Mouse (Mus musculus): Measurements from ENCODE around the gene Gabpb1.
A peak's percentile ranks its signal among the peaks of the same experiment; 100 is the strongest.

The Gabpb1 gene

DNA sequence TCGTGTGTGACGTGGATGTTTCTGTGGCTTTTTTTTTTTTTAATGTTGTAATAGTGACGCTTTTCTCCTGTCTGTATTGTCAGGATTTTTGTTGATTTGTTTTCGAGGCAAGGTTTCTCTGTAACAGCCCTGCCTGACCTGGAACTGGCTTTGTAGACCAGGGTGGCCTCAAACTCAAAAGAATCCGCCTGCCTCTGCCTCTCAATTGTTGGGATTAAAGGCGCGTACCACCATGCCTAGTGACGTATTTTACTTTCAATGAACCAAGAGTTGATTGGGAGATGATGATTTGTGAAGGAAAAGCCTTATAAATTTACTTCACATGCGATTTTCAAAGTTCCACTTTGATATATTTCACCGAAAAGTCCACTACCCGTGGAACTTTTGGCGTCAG is at the start of gene Gabpb1:
Gene Gabpb1 (minus strand): TSS at position 216 of the 394 bp plus-strand sequence.
- DNase-seq = no peak

DNA sequence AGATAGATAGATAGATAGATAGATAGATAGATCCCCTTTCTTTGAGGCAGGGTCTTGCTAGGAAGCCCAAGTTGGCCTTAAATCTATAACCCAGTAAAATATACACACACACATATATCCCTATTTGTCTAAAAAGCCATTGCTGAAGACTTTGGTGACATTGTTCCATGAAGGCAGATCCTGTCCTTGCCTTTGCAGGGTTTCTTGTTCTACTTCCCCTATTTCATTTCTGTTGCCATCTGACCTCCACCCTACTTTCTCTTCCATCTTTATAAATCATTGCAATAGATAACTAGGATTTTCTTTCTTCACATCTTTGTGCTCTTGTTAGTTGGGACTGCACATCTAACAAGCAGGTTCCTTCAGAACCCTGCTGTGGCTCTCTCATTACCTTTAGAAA is 36.8 kb upstream of the Gabpb1 start:
- DNase-seq = no peak

DNA sequence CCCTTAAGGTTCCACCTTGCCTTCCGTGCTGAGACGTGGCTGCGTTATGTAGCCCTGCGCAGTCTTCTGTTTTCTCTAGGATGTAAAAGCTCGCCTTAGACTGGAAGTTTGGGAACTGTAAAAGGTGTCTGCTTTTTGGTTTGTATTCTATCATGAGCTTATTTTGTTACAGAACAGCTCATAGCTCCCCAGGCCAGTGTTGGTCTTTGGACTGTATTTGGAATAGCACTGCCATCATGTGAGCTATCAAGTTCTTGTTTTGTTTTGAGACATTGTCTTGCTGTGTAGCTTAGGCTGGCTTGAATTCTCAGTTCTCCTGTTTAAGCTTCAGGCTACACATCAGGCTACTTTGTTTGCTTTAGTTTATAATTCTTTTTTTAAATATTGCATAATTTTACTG is 36.4 kb upstream of the Gabpb1 start:
- DNase-seq = no peak

DNA sequence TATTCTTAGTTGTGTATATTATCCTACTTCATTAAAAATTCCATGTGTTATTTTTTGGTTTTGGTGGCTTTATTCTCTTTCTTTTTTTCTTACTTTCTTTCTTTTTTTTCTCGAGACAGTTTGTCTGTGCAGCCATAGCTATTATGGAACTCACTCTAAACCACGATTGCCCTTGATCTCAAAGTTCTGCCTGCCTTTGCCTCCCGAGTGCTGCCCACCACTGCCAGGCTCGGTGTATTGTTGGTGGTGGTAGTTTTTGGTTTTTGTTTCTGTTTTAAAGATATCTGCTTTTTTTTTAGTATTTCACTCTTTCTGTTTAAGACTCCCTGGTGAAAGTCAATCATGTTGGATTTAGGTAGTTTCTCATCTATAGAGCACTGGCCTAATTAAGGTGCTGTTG is 32.2 kb upstream of the Gabpb1 start:
- DNase-seq = no peak

DNA sequence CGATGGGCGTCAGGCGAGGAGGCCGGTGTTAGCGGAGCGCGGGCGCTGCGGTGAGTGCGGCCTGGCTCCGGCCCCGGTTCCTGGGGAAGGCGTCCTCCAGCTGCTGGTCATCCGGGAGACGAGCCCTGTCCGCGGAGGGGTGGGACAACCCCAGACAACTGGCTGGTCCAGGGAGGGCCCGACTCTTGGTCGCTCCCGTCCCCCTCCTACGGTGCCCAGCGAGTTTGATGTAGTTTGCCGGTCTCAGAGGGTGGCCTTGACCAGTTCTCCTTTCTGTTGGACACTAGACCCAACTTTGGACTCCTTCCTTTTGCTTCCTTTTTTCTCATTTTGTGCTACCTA is 31.3 kb upstream of the Gabpb1 start:
- DNase-seq = no peak

DNA sequence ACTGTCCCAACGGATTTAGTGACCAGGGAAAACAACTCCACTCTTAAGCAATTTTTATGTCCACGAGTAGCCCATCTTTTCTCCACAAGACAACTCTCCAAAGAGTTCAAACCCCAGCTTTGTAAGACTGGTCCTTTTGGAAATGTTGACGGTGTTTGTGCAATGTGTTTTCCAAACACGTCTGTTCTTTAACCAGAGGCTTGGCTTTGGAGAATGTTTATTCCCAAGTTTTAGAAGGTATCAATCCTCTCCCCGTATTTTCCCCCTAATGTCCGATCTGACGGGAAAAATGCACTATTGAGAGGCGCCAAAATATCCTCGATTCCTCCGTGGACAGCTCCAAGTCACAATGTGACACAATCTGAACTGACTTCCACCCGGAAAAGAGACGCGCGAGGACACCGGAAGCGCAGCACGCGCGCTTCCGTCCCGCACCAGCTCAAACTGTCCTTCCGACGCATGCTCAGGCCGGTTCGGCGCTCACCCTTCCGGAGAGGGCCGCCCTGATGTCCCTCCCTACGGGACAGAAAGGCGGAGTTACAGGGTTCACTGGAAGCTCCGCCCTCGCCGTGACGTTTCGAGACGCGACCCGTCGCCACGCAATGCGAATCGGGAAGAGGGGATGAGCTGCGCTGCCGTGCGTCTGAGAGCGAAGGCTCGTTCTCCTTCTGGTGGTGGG is 30.8 kb upstream of the Gabpb1 start, which contains the start of gene Usp8:
Gene Usp8 (plus strand): TSS at position 570 of the 679 bp plus-strand sequence.
- peak; percentile 97 for DNase-seq

DNA sequence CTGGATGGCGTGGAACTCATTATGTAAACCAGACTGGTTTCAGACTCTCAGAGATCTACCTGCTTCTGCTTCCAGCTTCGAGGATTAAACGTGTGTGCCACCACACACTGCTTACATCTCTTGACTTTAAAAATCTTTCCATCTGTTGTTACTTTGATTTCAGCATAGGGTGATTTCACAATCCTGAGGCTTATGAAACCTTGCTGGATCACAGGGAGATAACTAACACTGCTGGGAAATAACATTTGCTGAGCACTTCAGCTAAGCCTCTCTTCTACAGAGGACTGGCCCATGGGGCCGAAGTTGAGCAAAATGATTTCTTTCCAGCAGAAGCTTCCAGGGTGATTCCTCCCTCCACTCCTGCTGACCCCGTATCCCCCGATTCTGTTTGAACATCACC is 19.1 kb upstream of the Gabpb1 start:
- DNase-seq = no peak

DNA sequence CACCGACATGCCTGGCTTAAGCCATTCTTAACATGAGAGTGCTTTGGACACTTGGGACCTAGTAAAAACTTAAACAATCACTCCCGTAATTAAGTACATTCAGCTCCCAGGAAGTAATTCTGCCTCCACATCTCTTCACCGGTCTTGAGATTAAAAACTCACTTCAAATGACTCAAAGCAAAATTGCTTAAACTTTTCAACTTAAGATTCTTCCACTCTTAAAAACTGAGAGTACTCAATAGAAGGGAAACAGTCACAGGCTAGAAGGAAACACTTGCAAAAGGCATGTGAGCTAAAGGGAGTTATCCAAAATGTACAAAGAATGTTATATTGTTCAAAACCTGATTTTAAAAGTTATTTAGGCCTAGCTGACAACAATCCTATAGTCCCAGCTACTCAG is 15.2 kb upstream of the Gabpb1 start:
- no peak for DNase-seq

DNA sequence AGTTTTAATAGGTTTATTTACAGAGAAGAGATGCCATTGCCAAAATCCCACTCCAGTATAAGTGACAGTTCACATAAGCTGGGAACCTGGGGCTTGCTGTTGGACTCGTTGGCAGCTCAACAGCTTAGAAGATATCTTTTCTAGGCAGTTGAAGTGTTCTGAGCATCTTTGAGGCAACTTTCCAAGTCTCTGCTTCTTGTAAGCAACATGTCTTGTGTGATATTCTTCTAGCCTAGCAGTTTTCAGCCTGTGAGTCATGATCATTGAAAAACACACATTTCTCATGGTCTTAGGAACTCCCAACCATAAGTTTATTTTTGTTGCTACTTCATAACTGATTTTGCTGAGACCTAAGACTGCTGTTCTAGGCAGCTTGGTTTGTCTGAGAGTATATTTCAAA is 6.8 kb upstream of the Gabpb1 start:
- no peak for DNase-seq

DNA sequence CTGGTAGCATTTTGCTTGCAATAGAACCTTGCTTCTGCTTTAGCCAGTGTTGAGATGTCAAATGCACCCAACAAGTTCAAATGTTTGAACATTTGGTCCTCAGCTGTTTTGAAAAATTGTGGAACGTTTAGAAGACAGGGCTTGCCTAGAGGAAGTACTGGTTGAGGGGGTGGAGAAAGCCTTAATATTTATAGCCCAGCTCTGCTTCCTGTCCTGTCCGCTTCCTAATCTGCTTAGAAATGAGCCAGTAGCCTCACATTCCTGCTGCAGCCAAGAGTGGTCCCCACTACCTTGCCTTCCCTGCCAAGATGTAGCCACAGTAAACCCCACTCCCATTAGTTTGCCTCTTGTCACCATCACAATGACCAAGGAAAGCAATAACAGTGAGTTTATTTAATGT is 6.2 kb upstream of the Gabpb1 start:
- DNase-seq = peak; percentile 36

DNA sequence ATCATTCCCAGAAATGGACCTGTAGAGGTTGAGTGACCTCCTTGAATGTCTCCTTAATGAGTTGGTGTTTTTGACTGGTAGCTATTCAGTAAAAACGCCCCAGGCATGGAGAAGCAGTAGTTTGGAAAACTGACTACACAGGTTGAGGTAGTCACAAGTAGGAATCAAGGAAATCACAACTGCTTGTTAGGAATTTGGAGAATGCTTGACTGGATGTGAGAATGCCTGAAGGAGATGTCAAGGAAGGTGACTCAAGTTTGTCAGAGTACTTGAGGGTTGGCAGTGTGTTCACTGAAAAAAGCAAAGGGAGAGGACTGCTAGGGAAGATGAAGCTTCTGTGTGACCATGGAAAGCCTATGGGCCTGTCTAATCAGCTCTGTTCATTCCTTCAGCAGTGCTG is 1.2 kb upstream of the Gabpb1 start:
- DNase-seq = no peak

DNA sequence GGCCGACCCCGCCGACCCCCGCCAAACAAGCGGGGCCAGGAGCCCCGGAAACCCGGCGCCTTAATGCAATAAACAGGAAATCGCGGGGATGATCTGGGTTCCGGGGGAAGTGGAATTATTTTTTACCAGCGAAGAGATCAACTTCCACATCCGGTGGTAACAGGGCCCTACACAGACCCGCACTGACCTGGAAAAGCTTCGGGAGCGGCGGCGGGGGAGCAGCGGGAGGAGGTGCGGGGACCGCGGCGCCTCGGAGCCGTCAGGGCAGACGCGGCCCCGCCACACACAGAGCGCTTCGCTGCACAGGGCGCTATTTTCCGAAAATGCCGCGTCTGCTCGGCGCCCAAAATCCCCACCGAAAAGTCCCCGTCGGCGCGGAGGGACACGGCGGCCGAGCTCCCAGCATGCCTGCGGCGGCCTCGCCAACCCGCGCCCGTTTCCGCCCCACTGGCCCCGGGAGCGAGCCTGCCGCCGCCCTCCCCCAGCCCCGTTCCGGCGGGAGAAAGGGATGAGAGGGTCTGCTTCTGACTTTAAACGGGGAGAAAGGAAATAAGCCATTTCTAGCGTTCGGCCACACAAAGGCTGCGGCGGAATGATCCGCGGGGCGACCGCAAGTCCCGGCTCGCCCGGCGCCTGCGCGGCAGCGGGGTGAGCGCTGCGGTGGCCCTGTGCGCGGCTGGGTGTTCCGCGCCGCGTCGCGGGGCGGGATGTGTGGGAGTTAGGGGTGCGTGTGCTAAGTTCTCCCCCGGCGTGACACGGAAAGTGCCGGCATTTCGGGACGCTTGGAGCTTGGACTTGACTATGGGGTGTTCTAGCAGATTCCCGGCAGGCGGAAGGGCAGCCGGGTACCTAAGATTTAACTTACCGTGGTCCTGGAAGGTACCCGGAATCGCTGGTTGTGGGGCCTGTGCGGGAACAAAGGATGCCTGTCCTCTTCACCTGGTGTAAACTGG is 692 bp downstream of the Gabpb1 start:
- DNase-seq = peak; percentile 88

DNA sequence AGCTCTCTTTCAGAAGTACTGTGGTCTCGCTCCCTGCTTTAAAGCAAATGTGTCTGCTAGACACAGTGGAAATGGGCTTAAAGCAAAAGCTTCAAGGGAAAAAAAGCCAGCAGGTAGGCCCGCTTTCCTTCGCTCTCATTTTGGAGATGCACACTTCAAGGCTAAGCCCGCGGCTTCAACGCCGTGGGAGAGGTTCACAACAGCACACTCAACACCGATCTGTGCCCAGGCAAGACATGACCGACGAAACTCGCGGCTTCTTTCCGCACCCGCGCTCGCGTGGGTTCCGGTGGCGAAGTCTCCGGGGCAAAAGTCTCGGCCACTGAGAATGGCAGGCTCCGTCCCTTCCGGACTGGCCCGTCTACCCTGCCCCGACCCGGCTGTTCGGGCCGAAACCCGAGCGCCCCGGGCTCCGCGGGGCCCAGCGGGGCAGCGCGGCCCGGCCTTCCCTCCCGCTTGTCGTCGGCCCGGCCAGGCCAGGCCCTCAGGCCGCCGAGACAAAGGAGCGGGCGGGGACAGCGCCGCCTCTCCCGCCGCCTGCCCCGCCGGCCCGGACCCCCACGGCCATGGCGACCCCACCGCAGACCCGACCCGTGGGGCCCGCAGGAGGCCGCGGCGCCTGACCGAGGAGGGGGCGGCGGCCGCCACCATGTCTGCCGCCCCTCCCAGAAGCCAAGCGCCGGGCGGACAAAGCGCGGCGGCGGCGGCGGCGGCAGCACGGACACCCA is 1.5 kb downstream of the Gabpb1 start:
- peak; percentile 18 for DNase-seq

DNA sequence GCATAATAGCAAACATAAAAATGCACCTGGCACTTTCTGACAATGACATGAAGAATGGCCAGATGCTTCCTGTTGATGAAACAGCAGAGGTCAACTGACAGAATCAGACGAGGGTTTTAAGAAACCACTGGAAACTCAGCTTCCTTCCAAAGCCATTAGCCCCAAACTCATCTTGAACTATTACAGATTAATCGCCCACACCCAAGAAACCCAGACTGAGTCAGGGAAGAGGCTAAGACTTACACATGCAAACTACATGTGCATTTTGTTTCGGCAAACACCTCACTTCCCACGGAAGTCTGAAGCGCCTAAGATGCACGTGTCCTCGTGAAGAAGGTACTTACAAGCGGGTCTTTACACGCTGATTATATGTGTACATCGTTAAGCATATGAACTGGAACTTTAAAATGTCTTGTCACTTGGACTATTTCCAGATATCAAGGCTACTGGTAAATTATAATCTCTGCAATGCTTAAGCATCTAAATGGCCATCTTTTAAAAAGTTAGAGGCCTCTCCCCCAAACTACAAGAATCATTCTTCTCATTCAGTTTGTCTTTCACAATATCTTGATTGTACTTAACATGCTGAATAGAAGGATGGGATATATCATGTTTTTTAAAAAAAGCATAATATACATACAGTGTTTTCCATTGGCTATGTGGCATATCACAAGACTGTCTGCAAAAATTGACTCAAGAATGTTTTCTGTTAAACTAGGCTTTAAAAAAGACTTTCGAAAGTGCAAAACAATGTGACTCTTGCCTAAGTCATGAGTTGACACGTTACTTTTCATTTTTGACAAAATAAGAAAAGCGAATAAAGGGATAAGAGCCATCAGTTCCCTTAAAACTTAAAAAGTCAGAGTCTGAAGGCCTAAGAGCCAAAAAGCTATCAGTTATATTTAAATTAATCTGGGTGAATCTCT is 2.6 kb downstream of the Gabpb1 start:
- DNase-seq = no peak

DNA sequence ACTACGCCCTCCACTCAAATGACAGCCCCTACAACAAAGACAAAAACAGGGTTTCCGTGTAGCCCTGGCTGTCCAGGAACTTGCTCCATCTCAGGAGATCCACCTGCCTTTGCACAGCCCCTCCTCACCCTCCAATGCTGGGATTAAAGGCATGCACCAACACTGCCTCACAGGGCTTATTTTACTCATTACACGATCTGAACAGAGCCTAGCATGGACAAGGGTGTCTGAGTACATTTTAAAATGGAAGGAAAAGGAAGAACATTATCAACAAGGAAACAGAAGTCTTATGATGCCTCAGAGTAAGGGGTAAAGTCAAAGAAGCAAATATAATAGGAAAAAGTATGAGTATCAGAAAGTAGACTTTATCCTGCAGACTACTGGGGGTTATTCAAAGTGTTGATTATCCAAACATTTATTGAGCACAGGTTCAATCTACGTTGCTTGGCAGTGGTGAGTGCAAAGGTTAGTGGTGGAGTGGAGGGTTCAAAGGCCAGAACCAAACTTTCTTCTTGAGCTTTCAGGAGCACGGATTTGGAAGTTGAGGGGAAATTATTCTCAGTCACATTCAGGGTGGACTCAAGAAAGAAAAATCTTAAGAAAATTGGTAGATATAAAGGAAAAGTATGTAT is 7.4 kb downstream of the Gabpb1 start:
- DNase-seq = no peak

DNA sequence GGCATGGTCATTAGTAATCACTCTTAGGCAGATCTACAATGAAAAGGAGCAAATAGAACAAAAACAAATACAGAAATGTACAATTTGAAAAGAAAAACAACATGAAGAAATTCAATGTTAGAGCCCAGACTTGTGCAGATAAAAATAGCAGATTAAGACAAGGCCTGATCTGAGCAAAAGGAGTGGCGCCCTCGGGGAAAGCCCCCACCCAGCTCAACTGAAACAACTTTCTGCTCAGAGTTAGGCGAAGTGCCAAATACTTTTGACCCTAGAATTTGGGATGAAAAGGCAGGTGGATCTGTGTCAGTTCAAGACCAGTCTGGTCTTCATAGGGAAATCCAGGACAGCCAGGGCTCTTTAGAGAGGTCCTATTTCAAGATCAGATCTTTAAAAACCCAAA is 10.2 kb downstream of the Gabpb1 start:
- no peak for DNase-seq

DNA sequence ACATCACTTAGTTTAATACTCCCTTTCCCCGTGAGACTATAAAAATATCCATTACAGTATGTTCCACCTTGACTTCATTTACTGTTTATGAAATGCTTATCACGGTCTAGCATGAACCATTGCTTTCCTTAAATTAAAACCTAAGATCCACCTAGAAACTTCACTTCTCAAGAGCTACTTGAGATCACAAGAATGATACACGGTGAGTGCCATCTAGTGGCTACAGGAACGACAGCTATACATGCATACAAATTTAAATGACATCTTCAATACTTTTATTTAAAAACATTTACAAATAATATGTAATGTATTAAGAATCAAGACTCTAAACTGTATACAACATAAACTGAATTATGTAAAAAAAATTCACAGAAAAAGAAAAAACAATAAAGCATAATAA is 12.7 kb downstream of the Gabpb1 start:
- DNase-seq = no peak

DNA sequence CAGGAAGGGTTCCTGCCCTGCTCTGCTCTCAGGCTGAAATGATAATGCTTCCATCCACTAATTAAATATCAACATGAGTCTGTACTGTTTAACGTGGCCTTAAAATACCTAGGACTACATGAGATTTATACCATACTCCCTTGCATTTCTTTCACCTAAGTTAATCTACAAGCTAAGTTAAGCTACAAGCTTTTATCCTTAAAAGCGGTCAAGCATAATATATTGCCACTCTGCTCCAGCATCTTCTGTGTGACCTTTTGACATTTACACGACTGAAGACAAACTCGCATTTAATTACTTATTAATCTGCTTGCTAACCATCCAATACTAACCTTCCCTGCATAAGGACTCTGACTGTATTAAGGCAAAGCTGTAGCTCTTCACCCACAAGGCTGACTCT is 23.2 kb downstream of the Gabpb1 start:
- DNase-seq = no peak

DNA sequence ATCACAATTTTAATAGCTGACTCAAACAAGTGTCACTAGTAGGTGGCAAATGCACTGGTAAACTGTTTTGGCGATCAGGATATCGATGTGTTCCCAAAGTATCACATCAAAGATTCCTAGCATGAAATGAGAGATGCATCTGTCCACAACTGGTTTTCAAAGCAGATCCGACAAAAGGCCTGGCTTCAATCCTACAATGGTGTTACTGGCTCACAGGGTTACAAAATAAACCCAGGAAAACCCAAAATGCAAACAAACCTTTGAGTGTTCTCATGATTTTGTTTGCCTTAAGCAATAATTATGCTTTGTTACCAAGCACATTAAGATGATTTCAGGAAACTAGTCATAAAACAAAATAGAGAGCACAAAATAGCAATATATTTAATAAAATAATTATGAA is 28.4 kb downstream of the Gabpb1 start:
- no peak for DNase-seq

DNA sequence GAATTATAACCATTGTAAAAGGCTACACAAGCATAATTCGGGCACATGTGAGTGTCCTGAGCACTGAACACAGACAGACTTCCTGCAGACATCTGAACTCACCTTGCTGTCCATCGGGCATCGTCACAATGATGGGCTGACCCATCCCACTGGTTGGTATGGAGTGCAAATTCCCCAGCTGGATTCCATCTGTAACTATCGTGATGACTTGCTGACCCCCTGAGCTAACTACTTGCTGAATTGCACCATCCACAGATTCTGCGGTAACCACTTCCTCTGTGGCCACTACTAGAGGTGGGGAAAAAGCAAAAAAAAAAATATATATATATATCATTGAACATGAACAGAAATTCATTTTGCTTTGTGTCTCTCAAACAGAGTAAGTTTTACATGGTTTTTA is 29.7 kb downstream of the Gabpb1 start:
- no peak for DNase-seq

DNA sequence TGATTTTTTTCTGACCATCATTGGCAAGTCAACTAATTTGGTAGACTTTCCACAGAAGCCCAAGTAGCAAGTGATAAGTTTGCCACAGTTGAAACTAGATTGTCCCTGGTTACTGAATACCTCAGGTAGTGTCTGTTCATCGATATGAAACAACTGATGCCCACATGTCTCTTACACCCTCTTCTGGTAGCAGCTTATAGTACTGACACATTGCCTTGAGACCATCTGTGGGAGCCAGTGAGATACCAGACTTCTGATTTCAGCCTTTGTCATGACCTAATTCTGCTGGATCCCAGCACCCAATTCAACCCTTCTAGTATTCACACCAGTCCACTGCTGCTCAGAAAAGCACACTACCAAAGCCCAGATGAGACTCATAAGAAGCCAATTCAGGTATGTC is 31.4 kb downstream of the Gabpb1 start:
- no peak for DNase-seq

DNA sequence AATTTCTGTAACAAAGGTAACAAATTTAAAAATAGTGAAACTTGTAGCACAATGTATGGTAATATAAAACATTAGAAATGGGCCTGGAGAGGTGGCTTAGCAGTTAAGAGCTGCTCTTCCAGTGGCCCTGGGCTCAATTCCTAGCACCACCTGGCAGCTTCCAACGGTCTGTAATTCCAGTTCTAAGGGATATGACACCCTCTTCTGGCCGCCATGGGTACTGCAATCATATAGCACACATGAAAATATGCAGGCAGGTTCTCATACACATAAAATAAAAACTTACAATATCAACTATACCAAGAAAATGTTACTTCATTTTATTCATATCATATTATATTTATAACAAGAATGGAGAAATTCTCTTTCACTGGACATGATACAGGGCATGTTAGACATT is 35.8 kb downstream of the Gabpb1 start:
- no peak for DNase-seq

Data from layer of hippocampus, adult 9-11 months (tissue).